In the genomic region with DNA sequence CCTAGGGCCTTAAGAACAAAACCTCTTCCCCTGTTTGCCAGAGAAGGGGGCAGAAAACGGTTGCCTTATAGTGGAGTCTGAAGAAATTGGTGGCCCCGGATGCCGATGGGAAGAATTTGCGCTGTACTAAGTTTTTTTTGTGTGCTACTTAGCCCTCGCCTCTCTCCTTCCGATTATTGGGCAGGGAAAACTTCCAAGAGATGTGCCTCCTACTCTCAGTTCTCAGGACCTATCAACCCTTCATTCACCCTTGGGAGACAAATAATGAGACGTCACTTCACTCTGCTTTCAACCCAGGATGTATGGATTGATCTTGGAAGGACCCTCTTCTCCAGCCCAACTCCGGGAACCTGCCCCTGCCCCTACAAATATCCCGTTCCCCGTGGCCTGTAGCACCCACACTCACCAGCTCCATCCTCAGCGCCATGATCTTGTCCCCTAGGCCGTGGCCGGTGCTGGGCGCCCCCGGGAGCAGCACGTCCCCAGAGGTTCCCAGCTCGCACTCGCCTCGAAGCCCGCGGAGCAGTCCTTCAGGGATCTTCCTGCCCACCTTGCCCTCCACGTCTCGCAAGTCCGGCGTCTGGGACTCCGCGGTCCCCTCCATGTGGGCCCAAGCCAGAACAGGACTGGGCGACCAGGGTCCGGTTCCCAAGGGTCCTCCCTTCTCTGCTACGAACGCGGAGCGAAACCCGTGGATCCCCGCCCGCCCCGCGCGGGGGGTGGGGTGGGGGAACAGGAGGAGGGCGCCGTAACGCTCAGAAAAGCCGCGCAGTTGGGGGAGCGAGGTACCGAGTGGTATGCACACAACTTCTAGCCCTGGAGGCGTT, we compare ENCODE assay signal across 8 mouse cellular contexts. TPM values are rescaled to one million over a fixed set of nuclear protein-coding genes. Genes with fewer than 3 reads are reported as not detected.
A peak's percentile ranks its signal among the peaks of the same experiment; 100 is the strongest.
DNase-seq lines count a peak whose midpoint lies in the region; ATAC-seq and TF ChIP-seq lines count a peak whose summit lies in the region.

No protein-coding gene starts in this region.

- peak overlapping the region; percentile 71 for H3K4me3 ChIP-seq in embryonic facial prominence, embryonic 12.5 days
- H3K4me3 ChIP-seq in heart, embryonic 10.5 days: peak overlapping the region; percentile 85
- peak overlapping the region; percentile 74 for H3K4me3 ChIP-seq in liver, adult 2 months (ENCODE audit: insufficient read depth, low read depth, low read length)
- H3K4me3 ChIP-seq in stomach, embryonic 14.5 days (ENCODE audit: low read depth, low read length): peak overlapping the region; percentile 66

- H3K4me1 ChIP-seq in embryonic facial prominence, embryonic 12.5 days: peaks cover 11% of the 10 kb centered on the region; the same call in 1 of the 2 replicates
- H3K4me1 ChIP-seq in heart, embryonic 10.5 days: peaks cover 27% of the 10 kb centered on the region
- H3K4me1 ChIP-seq in liver, adult 2 months (ENCODE audit: control insufficient read depth, insufficient read depth, low read length): peaks cover 3% of the 10 kb centered on the region; the same call in 1 of the 2 replicates
- peaks cover 10% of the 10 kb centered on the region for H3K4me1 ChIP-seq in stomach, embryonic 14.5 days (ENCODE audit: control insufficient read depth, insufficient read depth, low read length)

- no peak overlapping the region for H3K27ac ChIP-seq in embryonic facial prominence, embryonic 12.5 days
- peak overlapping the region; percentile 88 for H3K27ac ChIP-seq in heart, embryonic 10.5 days
- no peak overlapping the region for H3K27ac ChIP-seq in liver, adult 2 months (replicated peaks; ENCODE audit: insufficient read depth, low read depth, low read length)
- H3K27ac ChIP-seq in stomach, embryonic 14.5 days (ENCODE audit: low read length): no peak overlapping the region

- H3K79me2 ChIP-seq in liver, adult 2 months (ENCODE audit: control insufficient read depth, insufficient read depth, low read length): no peaks in the 10 kb centered on the region

- peak overlapping the region; percentile 71 for H3K9ac ChIP-seq in embryonic facial prominence, embryonic 12.5 days
- H3K9ac ChIP-seq in liver, adult 2 months (ENCODE audit: low read depth, low read length): peak overlapping the region; percentile 84
- H3K9ac ChIP-seq in stomach, embryonic 14.5 days (replicated peaks; ENCODE audit: low read depth, low read length): peak overlapping the region; percentile 67

- under 1% methylated on average over 47 of the region's 47 CpGs for WGBS in embryonic facial prominence, embryonic 12.5 days
- under 1% methylated on average over 47 of the region's 47 CpGs for WGBS in heart, embryonic 10.5 days
- WGBS in liver, adult 2 months: 6% methylated on average over 47 of the region's 47 CpGs
- WGBS in stomach, embryonic 14.5 days: 1% methylated on average over 42 of the region's 47 CpGs

- H3K27me3 ChIP-seq in embryonic facial prominence, embryonic 12.5 days: peaks cover 6% of the 10 kb centered on the region
- peaks cover 23% of the 10 kb centered on the region for H3K27me3 ChIP-seq in heart, embryonic 10.5 days (ENCODE audit: insufficient read depth, poor library complexity, severe bottlenecking)
- H3K27me3 ChIP-seq in liver, adult 2 months (ENCODE audit: control insufficient read depth, insufficient read depth, low read length): no peaks in the 10 kb centered on the region
- no peaks in the 10 kb centered on the region for H3K27me3 ChIP-seq in stomach, embryonic 14.5 days (ENCODE audit: control insufficient read depth, insufficient read depth, low read length)

- no peaks in the 10 kb centered on the region for H3K36me3 ChIP-seq in embryonic facial prominence, embryonic 12.5 days
- H3K36me3 ChIP-seq in heart, embryonic 10.5 days: no peaks in the 10 kb centered on the region
- no peaks in the 10 kb centered on the region for H3K36me3 ChIP-seq in liver, adult 2 months (ENCODE audit: control insufficient read depth, insufficient read depth, low read length)
- H3K36me3 ChIP-seq in stomach, embryonic 14.5 days (ENCODE audit: control insufficient read depth, insufficient read depth, low read length): no peaks in the 10 kb centered on the region

- 0 out of 2 replicates have a peak, but pooled peaks have one; percentile 48 for ATAC-seq in embryonic facial prominence, embryonic 12.5 days (ENCODE audit: insufficient number of reproducible peaks, insufficient read depth, low FRiP score, low TSS enrichment)
- ATAC-seq in monocyte, adult 5-6 weeks (replicated peaks; ENCODE audit: insufficient number of reproducible peaks, low FRiP score, low TSS enrichment, poor library complexity, severe bottlenecking): 0 out of 2 replicates have a peak, but pooled peaks have one; percentile 15
- peak; percentile 68; the same call in 1 of the 2 replicates for ATAC-seq in stomach, embryonic 14.5 days (ENCODE audit: insufficient number of reproducible peaks, insufficient read depth, low FRiP score, low read depth)

- no peak for TF ChIP-seq POLR2A in liver, adult 2 months (IDR thresholded peaks at IDR 0.05; ENCODE audit: extremely low read depth, insufficient read depth, low read length)

- TF ChIP-seq CTCF in liver, adult 2 months (IDR thresholded peaks at IDR 0.05; ENCODE audit: low read depth, low read length): no peak

- peak; percentile 80 for DNase-seq in A20 (ENCODE audit: low read depth, low spot score)
- peak; percentile 87 for DNase-seq in adrenal gland, postnatal 10 days
- no peak for DNase-seq in heart, embryonic 10.5 days (ENCODE audit: low spot score)
- DNase-seq in kidney, adult 8-10 months: peak; percentile 53 to 63
- DNase-seq in liver, adult 2 months (ENCODE audit: extremely low read depth, low read depth, low spot score): no peak

- H3K4me2 ChIP-seq in embryonic facial prominence, embryonic 12.5 days (replicated peaks): peak overlapping the region; percentile 95
- H3K4me2 ChIP-seq in stomach, embryonic 14.5 days (replicated peaks; ENCODE audit: low read depth, low read length): peak overlapping the region; percentile 87

- no peaks in the 10 kb centered on the region for H3K9me3 ChIP-seq in embryonic facial prominence, embryonic 12.5 days
- no peaks in the 10 kb centered on the region for H3K9me3 ChIP-seq in heart, embryonic 10.5 days
- H3K9me3 ChIP-seq in stomach, embryonic 14.5 days (ENCODE audit: control insufficient read depth, low read depth, low read length): no peaks in the 10 kb centered on the region

RNA-seq across cellular contexts. Expression of gene Lurap1, which starts 7.0 kb away (rescaled TPM):
- 10 to 100 TPM; 14.5 to 19.1 TPM for total RNA-seq in adrenal gland, postnatal 10 days (2021)
- 2.6 and 2.7 TPM in 2 replicates for polyA plus RNA-seq in embryonic facial prominence, embryonic 12.5 days (2016; fragmentation: Nextera tagmentation; extraction: Ambion mirVana)
- polyA plus RNA-seq in heart, embryonic 10.5 days (2016; fragmentation: Nextera tagmentation; extraction: Ambion mirVana): 1.4 and 1.9 TPM in 2 replicates
- 0.18 and 0.27 TPM in 2 replicates for total RNA-seq in liver, adult 2 months (2014; rRNA removed)
- 0.12 and 0.87 TPM in 2 replicates for polyA plus RNA-seq in liver, adult 2 months (2012; rRNA removed)
- 0.19 TPM in 1 of 3 replicates, not detected in the others for total RNA-seq in monocyte, adult 5-6 weeks (2017)
- 3.0 and 3.5 TPM in 2 replicates for polyA plus RNA-seq in stomach, embryonic 14.5 days (2014; fragmentation: Nextera tagmentation; extraction: Ambion mirVana)

RNA-seq across cellular contexts. Expression of gene Pomgnt1, which starts 20.5 kb away (rescaled TPM):
- 10 to 100 TPM; 66.1 to 73.4 TPM for total RNA-seq in adrenal gland, postnatal 10 days (2021)
- 76.3 and 80.5 TPM in 2 replicates for polyA plus RNA-seq in embryonic facial prominence, embryonic 12.5 days (2016; fragmentation: Nextera tagmentation; extraction: Ambion mirVana)
- polyA plus RNA-seq in heart, embryonic 10.5 days (2016; fragmentation: Nextera tagmentation; extraction: Ambion mirVana): 68.9 and 74.3 TPM in 2 replicates
- 14.7 and 15.4 TPM in 2 replicates for total RNA-seq in liver, adult 2 months (2014; rRNA removed)
- 15.2 and 19.1 TPM in 2 replicates for polyA plus RNA-seq in liver, adult 2 months (2012; rRNA removed)
- total RNA-seq in monocyte, adult 5-6 weeks (2017): 10.0 to 24.0 TPM (median 12.7 TPM) in 3 replicates
- 56.5 and 61.7 TPM in 2 replicates for polyA plus RNA-seq in stomach, embryonic 14.5 days (2014; fragmentation: Nextera tagmentation; extraction: Ambion mirVana)

RNA-seq across cellular contexts. Expression of gene Rad54l, which starts 20.6 kb away (rescaled TPM):
- total RNA-seq in adrenal gland, postnatal 10 days (2021): 1 to 10 TPM; 4.3 to 6.5 TPM
- 46.6 and 47.0 TPM in 2 replicates for polyA plus RNA-seq in embryonic facial prominence, embryonic 12.5 days (2016; fragmentation: Nextera tagmentation; extraction: Ambion mirVana)
- 31.7 and 38.0 TPM in 2 replicates for polyA plus RNA-seq in heart, embryonic 10.5 days (2016; fragmentation: Nextera tagmentation; extraction: Ambion mirVana)
- 0.18 and 0.40 TPM in 2 replicates for total RNA-seq in liver, adult 2 months (2014; rRNA removed)
- 0.06 and 0.11 TPM in 2 replicates for polyA plus RNA-seq in liver, adult 2 months (2012; rRNA removed)
- 1.1 to 2.1 TPM (median 1.2 TPM) in 3 replicates for total RNA-seq in monocyte, adult 5-6 weeks (2017)
- 30.9 and 31.0 TPM in 2 replicates for polyA plus RNA-seq in stomach, embryonic 14.5 days (2014; fragmentation: Nextera tagmentation; extraction: Ambion mirVana)

RNA-seq across cellular contexts. Expression of gene Tspan1, which starts 23.3 kb away (rescaled TPM):
- not detected for total RNA-seq in adrenal gland, postnatal 10 days (2021)
- 0.23 and 0.37 TPM in 2 replicates for polyA plus RNA-seq in embryonic facial prominence, embryonic 12.5 days (2016; fragmentation: Nextera tagmentation; extraction: Ambion mirVana)
- polyA plus RNA-seq in heart, embryonic 10.5 days (2016; fragmentation: Nextera tagmentation; extraction: Ambion mirVana): 0.10 TPM in 1 of 2 replicates, not detected in the other
- total RNA-seq in liver, adult 2 months (2014; rRNA removed): 0.09 TPM in 1 of 2 replicates, not detected in the other
- polyA plus RNA-seq in liver, adult 2 months (2012; rRNA removed): 0.27 TPM in 1 of 2 replicates, not detected in the other
- total RNA-seq in monocyte, adult 5-6 weeks (2017): not detected in 3 replicates
- 50.2 and 51.7 TPM in 2 replicates for polyA plus RNA-seq in stomach, embryonic 14.5 days (2014; fragmentation: Nextera tagmentation; extraction: Ambion mirVana)

RNA-seq across cellular contexts. Expression of gene 1700042G07Rik, which starts 29.1 kb away (rescaled TPM):
- not detected for total RNA-seq in adrenal gland, postnatal 10 days (2021)
- not detected in 2 replicates for polyA plus RNA-seq in embryonic facial prominence, embryonic 12.5 days (2016; fragmentation: Nextera tagmentation; extraction: Ambion mirVana)
- polyA plus RNA-seq in heart, embryonic 10.5 days (2016; fragmentation: Nextera tagmentation; extraction: Ambion mirVana): not detected in 2 replicates
- total RNA-seq in liver, adult 2 months (2014; rRNA removed): not detected in 2 replicates
- not detected in 2 replicates for polyA plus RNA-seq in liver, adult 2 months (2012; rRNA removed)
- total RNA-seq in monocyte, adult 5-6 weeks (2017): not detected in 3 replicates
- polyA plus RNA-seq in stomach, embryonic 14.5 days (2014; fragmentation: Nextera tagmentation; extraction: Ambion mirVana): not detected in 2 replicates

Comparison
In these comparisons a context has a peak if more than half of its experiments do, and no peak if none do; other contexts are left out.
1. DNase-seq: peak in A20 (single experiment), adrenal gland, postnatal 10 days (single experiment) and kidney, adult 8-10 months (2 of 2); none in heart, embryonic 10.5 days (single experiment) and liver, adult 2 months (single experiment).
2. ATAC-seq: peak in every context shown above with its lines; median percentile 68 in stomach, embryonic 14.5 days; 48 in embryonic facial prominence, embryonic 12.5 days; 15 in monocyte, adult 5-6 weeks.
3. RNA of gene Rad54l, which starts 20.6 kb away (polyA plus RNA-seq): 46.6 to 47.0 TPM in embryonic facial prominence, embryonic 12.5 days, 31.7 to 38.0 TPM in heart, embryonic 10.5 days and 30.9 to 31.0 TPM in stomach, embryonic 14.5 days; 0.06 to 0.11 TPM in liver, adult 2 months; every median in the first group is over 10 times any median in the second.
4. Peak in every context shown above with its lines, with median percentiles within 50 percentile points of each other: H3K4me3 ChIP-seq and H3K9ac ChIP-seq.